Mouse (Mus musculus): ENCODE measurements around the gene Cpeb1. TPM values are rescaled to one million over a fixed set of nuclear protein-coding genes. Genes with fewer than 3 reads are reported as not detected.
"Not testable (repeated sequence)": the region's sequence is repeated elsewhere in the genome, so short reads cannot be mapped to it uniquely, and the experiment has no call there.

Cpeb1 gene
- total RNA-seq (2021), result 10 to 100 TPM; 77.3 to 84.1 TPM

DNA sequence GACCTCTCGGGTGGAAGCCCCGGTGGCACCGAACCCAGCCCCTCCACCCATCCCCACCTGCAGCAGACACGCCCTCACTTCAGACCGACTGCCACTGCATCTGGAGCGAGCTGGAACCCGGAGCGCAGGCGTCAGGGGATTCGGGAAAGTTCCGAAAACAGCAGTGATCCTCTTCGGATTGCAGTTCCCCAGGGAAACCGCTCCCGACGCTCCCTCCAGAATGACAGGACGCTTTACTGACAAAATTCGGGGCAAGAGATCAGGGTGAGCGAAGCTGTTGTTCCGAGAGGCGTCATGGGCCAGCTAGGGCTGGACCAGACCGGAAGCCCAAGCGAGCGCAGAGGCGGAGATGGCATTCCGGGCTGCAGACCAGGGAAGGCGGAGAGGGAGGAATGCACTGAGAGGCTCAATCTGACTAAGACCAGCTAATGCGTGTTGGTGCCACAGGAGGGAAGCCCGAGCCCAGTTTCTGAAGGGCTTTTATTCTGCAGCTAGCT is at the start of gene Cpeb1:
Cpeb1 (minus strand) TSS at position 311 of the 497 bp plus-strand sequence.
- DNase-seq (ENCODE audit: low spot score in 2 of 2), result peak; percentile 77 to 80
- intact Hi-C loops (cut with DNase I), result loop anchor here (2.0 kb wide), 2 partner anchors 68 to 116 kb away; partner anchors contain the start of gene Whamm

DNA sequence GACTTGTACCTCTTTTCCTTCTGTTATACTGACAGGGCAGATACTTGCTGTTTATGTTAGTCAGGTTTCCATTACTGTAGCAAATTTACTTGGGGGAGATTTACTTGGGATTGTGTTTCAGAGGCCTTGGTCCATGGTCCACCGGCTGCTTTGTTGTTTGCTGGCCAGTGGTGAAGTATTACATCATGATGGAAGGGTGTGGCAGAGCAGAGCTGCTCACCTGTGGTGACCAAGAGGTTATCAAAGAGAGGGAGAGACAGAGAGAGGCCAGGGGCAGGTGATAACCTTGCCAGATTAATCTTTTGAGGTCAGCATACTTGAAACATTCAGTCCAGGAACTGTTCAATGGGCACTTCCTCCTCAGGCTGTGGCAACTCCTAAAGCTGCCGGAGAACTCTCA is 45.8 kb upstream of the Cpeb1 start:
- DNase-seq (ENCODE audit: low spot score in 2 of 2), result no peak
- intact Hi-C loops (cut with DNase I), result no loop called here

DNA sequence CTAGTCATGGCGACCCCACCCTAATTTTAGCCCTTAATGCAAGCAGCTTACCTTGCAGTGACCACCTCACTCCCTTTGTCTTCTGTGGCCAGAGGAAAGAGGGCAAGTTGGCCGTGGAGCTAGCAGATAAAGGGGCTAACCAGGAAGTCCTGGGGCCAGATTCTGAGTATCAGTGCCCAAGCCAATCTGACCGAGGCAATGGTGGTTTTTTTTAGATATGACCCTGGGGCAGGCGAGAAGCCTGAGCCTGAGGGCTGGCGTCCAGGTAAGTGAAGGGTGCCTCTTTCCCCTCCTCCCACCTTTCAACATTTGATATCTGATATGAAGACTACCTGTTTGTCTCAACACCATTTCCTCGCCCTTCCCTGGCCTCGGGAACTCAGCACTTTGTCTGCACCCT is 42.9 kb upstream of the Cpeb1 start, which contains the start of gene BC048679:
BC048679 (minus strand) TSS at position 101 of the 400 bp plus-strand sequence.
- DNase-seq (ENCODE audit: low spot score in 2 of 2), result no peak
- intact Hi-C loops (cut with DNase I), result no loop called here

DNA sequence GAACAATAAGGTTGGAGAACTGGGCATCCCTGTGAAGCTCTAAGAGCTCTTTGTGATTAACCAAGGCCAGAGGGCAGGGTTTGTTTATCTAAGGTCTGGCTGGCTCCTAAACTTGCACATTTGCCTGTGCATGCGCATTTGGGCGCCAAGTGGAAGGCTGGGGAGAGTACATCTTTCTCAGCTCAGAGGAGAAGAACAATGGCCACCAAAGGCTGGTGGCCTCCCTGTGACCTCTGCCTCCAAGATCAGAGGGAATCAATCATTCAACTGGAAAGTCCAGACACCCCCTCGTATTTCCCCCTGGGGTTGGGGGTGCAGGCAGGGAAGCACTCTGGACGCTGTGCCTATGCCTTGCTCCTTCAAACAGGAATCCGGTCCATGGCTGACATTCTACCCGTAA is 41.9 kb upstream of the Cpeb1 start:
- no peak for DNase-seq (ENCODE audit: low spot score in 2 of 2)
- intact Hi-C loops (cut with DNase I), result no loop called here

DNA sequence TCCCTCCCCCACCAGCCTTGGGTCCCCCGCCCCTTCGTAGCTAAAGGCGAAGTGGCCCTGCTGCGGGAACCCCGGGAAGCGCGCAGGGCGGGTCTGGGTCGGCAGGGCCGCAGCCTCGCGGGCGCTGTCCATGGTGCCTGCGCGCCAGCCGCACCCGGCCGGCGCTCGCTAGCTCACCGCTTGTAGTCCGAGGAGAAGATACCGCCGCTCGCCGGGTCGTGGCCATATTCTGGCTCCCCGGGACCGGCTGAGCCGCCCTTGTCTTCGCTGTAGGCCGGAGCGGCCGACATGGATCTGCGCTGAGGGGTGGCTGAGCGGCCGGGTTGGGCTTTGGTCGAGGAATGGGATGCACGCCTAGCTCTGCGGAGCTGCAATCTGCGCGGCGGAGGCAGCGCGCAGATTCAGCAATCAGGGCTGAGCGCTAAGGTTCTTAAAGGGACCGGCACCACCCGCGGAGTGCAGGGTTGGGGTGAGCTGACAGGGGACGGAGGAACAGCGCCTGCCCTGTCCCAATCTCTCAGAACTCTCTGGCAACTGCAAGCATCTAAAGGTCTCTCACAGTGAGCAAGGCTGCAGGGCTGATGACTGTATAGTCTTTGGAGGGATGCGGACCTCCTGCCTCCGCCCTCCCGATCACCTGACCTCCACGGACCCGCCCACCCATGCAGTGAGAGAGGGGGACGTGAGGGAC is 38.2 kb upstream of the Cpeb1 start, which contains the start of gene Ap3b2:
Ap3b2 (minus strand) TSS at position 595 of the 691 bp plus-strand sequence.
- intact Hi-C loops (cut with DNase I), result no loop called here
- DNase-seq (ENCODE audit: low spot score in 2 of 2), result peak; percentile 82 to 84

- intact Hi-C loops (cut with DNase I), result no loop called here
- DNase-seq (ENCODE audit: low spot score in 2 of 2), result peak in 1 of 2 experiments; percentile 3
Measured at GRCm38 (mm10) chr7:81492628-81493027, 37.4 kb upstream of the Cpeb1 start.

GRCm38 (mm10) chr7:81489649-81490048 is 34.4 kb upstream of the Cpeb1 start:
- peak in 1 of 2 experiments; percentile 2 for DNase-seq (ENCODE audit: low spot score in 2 of 2)
- intact Hi-C loops (cut with DNase I), result no loop called here

GRCm38 (mm10) chr7:81480800-81481199 is 25.5 kb upstream of the Cpeb1 start:
- DNase-seq (ENCODE audit: low spot score in 2 of 2), result no peak
- intact Hi-C loops (cut with DNase I), result no loop called here

- no peak for DNase-seq (ENCODE audit: low spot score in 2 of 2)
Measured at GRCm38 (mm10) chr7:81479531-81480090, 24.3 kb upstream of the Cpeb1 start.

DNA sequence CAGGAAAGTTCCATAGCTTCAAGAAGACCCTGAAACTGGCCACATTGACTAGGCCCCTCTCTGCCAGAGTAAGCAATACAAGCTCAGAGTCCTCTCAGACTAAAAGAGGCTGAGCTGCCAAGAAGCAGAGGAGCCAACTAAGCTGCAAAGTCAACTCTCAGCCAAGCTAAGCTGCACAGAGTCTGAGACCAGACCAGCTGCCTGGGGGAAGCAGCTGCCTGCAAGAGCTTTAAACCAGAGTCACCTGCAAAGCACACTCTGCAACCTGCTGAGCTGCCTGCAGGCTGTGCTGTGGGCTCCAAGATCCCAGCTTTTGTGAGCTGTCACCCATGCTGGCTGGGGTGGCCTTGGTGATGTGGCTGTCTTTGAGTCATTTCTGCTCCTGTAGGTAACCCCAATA is 23.0 kb upstream of the Cpeb1 start:
- intact Hi-C loops (cut with DNase I), result loop anchor here (5.0 to 10.0 kb wide), 2 partner anchors 39 to 297 kb away; no protein-coding TSS in a partner anchor
- not testable (repeated sequence) for DNase-seq (ENCODE audit: low spot score in 2 of 2)

More at GRCm38 (mm10) chr7:81479531-81480090, 24.3 kb upstream of the Cpeb1 start:
- intact Hi-C loops (cut with DNase I), result loop anchor here (5.0 to 10.0 kb wide), 2 partner anchors 38 to 295 kb away; no protein-coding TSS in a partner anchor

- intact Hi-C loops (cut with DNase I), result loop anchor here (5.0 to 10.0 kb wide), 2 partner anchors 40 to 298 kb away; no protein-coding TSS in a partner anchor
Measured at GRCm38 (mm10) chr7:81476833-81477232, 21.6 kb upstream of the Cpeb1 start.

GRCm38 (mm10) chr7:81475221-81475620 is 20.0 kb upstream of the Cpeb1 start:
- intact Hi-C loops (cut with DNase I), result loop anchor here (5.0 to 10.0 kb wide), 2 partner anchors 42 to 300 kb away; no protein-coding TSS in a partner anchor
- peak; percentile 30 to 45 for DNase-seq (ENCODE audit: low spot score in 2 of 2)

More at GRCm38 (mm10) chr7:81476833-81477232, 21.6 kb upstream of the Cpeb1 start:
- DNase-seq (ENCODE audit: low spot score in 2 of 2), result no peak

GRCm38 (mm10) chr7:81464906-81465450 is 9.7 kb upstream of the Cpeb1 start:
- peak in 1 of 2 experiments; percentile 5 for DNase-seq (ENCODE audit: low spot score in 2 of 2)
- intact Hi-C loops (cut with DNase I), result no loop called here

GRCm38 (mm10) chr7:81464116-81464515 is 8.9 kb upstream of the Cpeb1 start:
- DNase-seq (ENCODE audit: low spot score in 2 of 2), result no peak
- intact Hi-C loops (cut with DNase I), result no loop called here

GRCm38 (mm10) chr7:81462815-81463214 is 7.5 kb upstream of the Cpeb1 start:
- DNase-seq (ENCODE audit: low spot score in 2 of 2), result no peak
- intact Hi-C loops (cut with DNase I), result no loop called here

DNA sequence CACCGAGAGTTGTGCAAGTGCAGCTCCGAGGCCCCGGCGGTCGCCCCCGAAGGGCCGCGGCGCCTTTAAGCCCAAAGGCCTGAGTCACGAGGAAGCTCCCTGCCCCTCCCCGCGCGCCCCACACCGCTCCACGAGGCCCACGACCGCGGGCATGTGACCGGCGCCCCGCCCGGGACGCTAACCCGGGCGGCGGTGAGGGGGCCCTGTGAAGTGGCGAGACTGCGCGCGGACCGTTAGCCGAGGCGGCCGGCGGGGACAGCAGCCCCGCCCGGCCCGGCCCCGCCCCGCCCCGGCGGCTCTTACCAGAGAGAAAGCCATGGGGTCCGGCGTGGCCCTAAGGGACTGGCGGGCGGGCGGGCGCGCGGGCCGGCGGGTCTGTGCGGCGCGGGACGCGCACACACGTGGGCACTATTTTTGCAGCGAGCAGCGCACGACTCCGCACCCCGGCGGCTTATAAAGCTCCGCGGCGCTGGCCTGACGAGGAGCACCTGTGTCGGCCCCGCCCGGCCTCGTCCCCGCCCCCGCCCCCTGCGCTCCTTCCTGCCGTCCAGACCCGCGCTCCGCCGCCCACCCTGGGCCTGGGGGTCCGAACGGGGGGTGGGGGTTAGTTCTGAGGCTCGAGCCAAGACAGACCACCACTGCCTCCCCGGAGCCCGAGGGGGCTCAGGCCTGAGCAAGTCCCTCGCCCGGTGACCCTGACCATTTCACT is 780 bp downstream of the Cpeb1 start:
- peak; percentile 70 to 78 for DNase-seq (ENCODE audit: low spot score in 2 of 2)
- intact Hi-C loops (cut with DNase I), result loop anchor here (2.0 to 5.0 kb wide), 4 partner anchors 68 to 116 kb away; partner anchors contain the start of genes Rps17 and Whamm

DNA sequence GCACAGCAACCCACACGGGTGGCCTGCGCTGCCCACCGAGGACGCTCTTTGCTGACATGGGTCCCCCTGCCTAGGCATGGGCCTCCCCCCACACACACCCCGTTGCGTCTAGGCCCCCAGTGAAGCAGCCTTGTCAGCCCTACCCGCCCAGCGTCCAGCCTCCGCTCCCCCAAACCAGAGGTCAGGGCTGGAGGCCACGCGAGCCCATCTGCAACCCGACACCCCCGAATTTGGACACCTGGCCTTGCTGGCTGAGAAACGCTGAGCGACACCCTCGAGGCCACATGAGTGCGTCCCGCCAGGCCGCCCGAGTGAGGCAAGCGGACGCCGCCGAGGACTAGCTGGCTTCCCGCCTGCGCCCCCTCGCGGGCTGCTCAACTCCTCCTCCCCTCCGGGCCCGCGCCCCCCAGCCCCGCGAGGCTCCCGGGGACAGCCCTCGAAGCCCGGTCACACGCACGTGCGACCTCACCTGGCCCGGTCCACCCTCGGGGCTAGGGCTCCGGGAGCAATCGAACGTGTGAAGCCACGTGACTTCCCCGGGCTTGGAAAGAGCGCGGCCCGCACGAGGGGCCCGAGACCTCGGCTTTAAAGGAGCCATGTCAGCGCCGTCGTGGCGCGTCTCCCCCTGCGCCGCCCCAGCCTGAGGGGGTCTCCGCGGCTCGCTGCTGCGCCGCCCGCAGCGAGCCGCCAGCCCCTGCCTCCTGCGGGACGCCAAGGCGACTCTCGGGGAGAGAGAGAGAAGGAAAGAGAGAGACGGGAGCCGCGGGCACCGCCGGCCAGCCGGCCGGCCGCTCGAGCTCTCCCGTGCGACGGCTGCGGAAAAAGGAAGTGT is 1.6 kb downstream of the Cpeb1 start:
- DNase-seq (ENCODE audit: low spot score in 2 of 2), result peak; percentile 63 to 71
- intact Hi-C loops (cut with DNase I), result loop anchor here (2.0 to 5.0 kb wide), 4 partner anchors 69 to 117 kb away; partner anchors contain the start of genes Rps17 and Whamm

- peak; percentile 43 to 48 for DNase-seq (ENCODE audit: low spot score in 2 of 2)
- intact Hi-C loops (cut with DNase I), result loop anchor here (5.0 kb wide), 2 partner anchors 81 to 106 kb away; partner anchors contain the start of gene Rps17
Measured at GRCm38 (mm10) chr7:81452971-81453441, 2.3 kb downstream of the Cpeb1 start.

Measured in left cerebral cortex, postnatal 36 days (tissue).